Mouse (Mus musculus): Measurements from ENCODE around the gene Zfp410. TPM values are rescaled to one million over a fixed set of nuclear protein-coding genes. Genes with fewer than 3 reads are reported as not detected.
A peak's percentile ranks its signal among the peaks of the same experiment; 100 is the strongest.

Zfp410 gene
- polyA plus RNA-seq, 1 experiment from 2014 or later = 52.0 TPM

GRCm38 (mm10) chr12:84388774-84389400, 72.2 kb downstream of the Zfp410 start:
- ATAC-seq (ENCODE audit: extremely low read depth, insufficient number of reproducible peaks, low FRiP score, low TSS enrichment) = no peak

GRCm38 (mm10) chr12:84390336-84390735, 73.7 kb downstream of the Zfp410 start:
- H3K27ac ChIP-seq (replicated peaks) = peak overlapping the region; percentile 65
- ATAC-seq (ENCODE audit: extremely low read depth, insufficient number of reproducible peaks, low FRiP score, low TSS enrichment) = no peak; the same call in 1 of the 2 replicates
- H3K4me1 ChIP-seq = peaks cover 38% of the 10 kb centered on the region
- peaks cover 47% of the 10 kb centered on the region for H3K36me3 ChIP-seq
- no peak overlapping the region for H3K9ac ChIP-seq
- no peaks in the 10 kb centered on the region for H3K9me3 ChIP-seq
- 25% methylated on average over 6 of the region's 6 CpGs for WGBS
- H3K4me2 ChIP-seq = no peak overlapping the region
- H3K27me3 ChIP-seq (replicated peaks) = no peaks in the 10 kb centered on the region
- no peak overlapping the region for H3K4me3 ChIP-seq

More at GRCm38 (mm10) chr12:84388774-84389400, 72.2 kb downstream of the Zfp410 start:
- peaks cover 45% of the 10 kb centered on the region for H3K36me3 ChIP-seq
- 62% methylated on average over 14 of the region's 14 CpGs for WGBS
- H3K9ac ChIP-seq = no peak overlapping the region
- H3K27me3 ChIP-seq (replicated peaks) = no peaks in the 10 kb centered on the region
- H3K4me1 ChIP-seq = peaks cover 51% of the 10 kb centered on the region
- no peaks in the 10 kb centered on the region for H3K9me3 ChIP-seq
- H3K4me2 ChIP-seq = no peak overlapping the region
- no peak overlapping the region for H3K4me3 ChIP-seq
- H3K27ac ChIP-seq (replicated peaks) = no peak overlapping the region

- H3K4me3 ChIP-seq = no peak overlapping the region
- H3K27me3 ChIP-seq (replicated peaks) = no peaks in the 10 kb centered on the region
- H3K27ac ChIP-seq (replicated peaks) = no peak overlapping the region
- H3K9me3 ChIP-seq = no peaks in the 10 kb centered on the region
- no peak overlapping the region for H3K9ac ChIP-seq
- H3K36me3 ChIP-seq = peaks cover 40% of the 10 kb centered on the region
- ATAC-seq (ENCODE audit: extremely low read depth, insufficient number of reproducible peaks, low FRiP score, low TSS enrichment) = no peak
- 92% methylated on average over 4 of the region's 4 CpGs for WGBS
- peaks cover 23% of the 10 kb centered on the region for H3K4me1 ChIP-seq
- no peak overlapping the region for H3K4me2 ChIP-seq
These were observed 76.0 kb downstream of the Zfp410 start for GRCm38 (mm10) chr12:84392681-84393080.

Other genes starting within 250 kb of the Zfp410 start
- gene Acot5, start 247.5 kb upstream of the Zfp410 start, polyA plus RNA-seq (2015; fragmentation: Nextera tagmentation; extraction: Ambion mirVana) = 0.14 TPM in 1 of 2 replicates, not detected in the other
- 0.71 and 0.74 TPM in 2 replicates for gene Acot6, start 216.2 kb upstream of the Zfp410 start, polyA plus RNA-seq (2015; fragmentation: Nextera tagmentation; extraction: Ambion mirVana)
- gene Dnal1, start 202.5 kb upstream of the Zfp410 start, polyA plus RNA-seq (2015; fragmentation: Nextera tagmentation; extraction: Ambion mirVana) = 2.2 and 2.6 TPM in 2 replicates
- 0.48 and 0.65 TPM in 2 replicates for gene Pnma1, start 168.4 kb upstream of the Zfp410 start, polyA plus RNA-seq (2015; fragmentation: Nextera tagmentation; extraction: Ambion mirVana)
- gene Elmsan1, start 98.0 kb upstream of the Zfp410 start, polyA plus RNA-seq (2015; fragmentation: Nextera tagmentation; extraction: Ambion mirVana) = 6.8 and 7.3 TPM in 2 replicates
- 58.0 and 65.3 TPM in 2 replicates for gene Ptgr2, start 31.6 kb upstream of the Zfp410 start, polyA plus RNA-seq (2015; fragmentation: Nextera tagmentation; extraction: Ambion mirVana)
- gene Coq6, start 44.8 kb downstream of the Zfp410 start, polyA plus RNA-seq (2015; fragmentation: Nextera tagmentation; extraction: Ambion mirVana) = 65.9 and 73.0 TPM in 2 replicates
- 4.6 and 4.9 TPM in 2 replicates for gene Fam161b, start 45.0 kb downstream of the Zfp410 start, polyA plus RNA-seq (2015; fragmentation: Nextera tagmentation; extraction: Ambion mirVana)
- gene Entpd5, start 92.2 kb downstream of the Zfp410 start, polyA plus RNA-seq (2015; fragmentation: Nextera tagmentation; extraction: Ambion mirVana) = 23.1 and 26.9 TPM in 2 replicates
- gene Bbof1, start 92.2 kb downstream of the Zfp410 start, polyA plus RNA-seq (2015; fragmentation: Nextera tagmentation; extraction: Ambion mirVana) = 0.62 and 1.6 TPM in 2 replicates
- 19.5 and 21.5 TPM in 2 replicates for gene Rnf113a2, start 100.3 kb downstream of the Zfp410 start, polyA plus RNA-seq (2015; fragmentation: Nextera tagmentation; extraction: Ambion mirVana)
- 36.1 and 38.5 TPM in 2 replicates for gene Aldh6a1, start 134.2 kb downstream of the Zfp410 start, polyA plus RNA-seq (2015; fragmentation: Nextera tagmentation; extraction: Ambion mirVana)
- gene Lin52, start 134.6 kb downstream of the Zfp410 start, polyA plus RNA-seq (2015; fragmentation: Nextera tagmentation; extraction: Ambion mirVana) = 12.9 and 13.5 TPM in 2 replicates

Data from heart, embryonic 13.5 days (tissue).